Mouse (Mus musculus): ENCODE results near the gene Eipr1.
"Not testable (repeated sequence)": the region's sequence is repeated elsewhere in the genome, so short reads cannot be mapped to it uniquely, and the experiment has no call there.

Eipr1 gene

DNA sequence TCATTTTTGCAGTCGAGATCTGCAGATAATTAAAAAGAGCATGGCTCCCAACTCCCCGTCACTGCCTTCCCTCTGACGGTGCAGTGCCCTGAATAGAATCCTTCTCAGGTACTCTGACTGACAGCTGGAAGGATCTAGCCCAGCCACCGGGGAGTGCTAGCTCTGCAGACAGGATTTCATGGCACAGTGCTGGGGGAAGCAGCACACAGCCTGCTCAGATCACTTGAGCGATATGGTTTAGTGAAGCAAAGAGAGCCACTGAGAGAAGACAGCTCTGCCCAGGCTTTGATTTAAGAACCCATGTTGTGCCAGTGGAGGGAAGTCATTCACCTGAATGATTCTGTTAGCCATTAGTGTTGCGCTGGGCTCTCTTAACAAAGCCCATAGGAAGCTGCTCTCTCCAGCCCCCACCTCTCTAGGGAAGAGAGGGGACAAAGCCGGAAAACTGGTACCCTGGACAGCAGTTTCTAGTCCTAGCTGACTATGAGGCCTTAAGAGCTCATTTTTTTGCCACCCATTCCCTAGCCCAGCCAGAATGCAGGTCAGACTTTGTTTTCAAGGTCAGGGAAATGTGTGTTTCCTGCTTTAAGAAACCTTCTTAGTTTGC lies 137.6 kb downstream of the Eipr1 start:
- DNase-seq (ENCODE audit: low spot score in 2 of 2): no peak

DNA sequence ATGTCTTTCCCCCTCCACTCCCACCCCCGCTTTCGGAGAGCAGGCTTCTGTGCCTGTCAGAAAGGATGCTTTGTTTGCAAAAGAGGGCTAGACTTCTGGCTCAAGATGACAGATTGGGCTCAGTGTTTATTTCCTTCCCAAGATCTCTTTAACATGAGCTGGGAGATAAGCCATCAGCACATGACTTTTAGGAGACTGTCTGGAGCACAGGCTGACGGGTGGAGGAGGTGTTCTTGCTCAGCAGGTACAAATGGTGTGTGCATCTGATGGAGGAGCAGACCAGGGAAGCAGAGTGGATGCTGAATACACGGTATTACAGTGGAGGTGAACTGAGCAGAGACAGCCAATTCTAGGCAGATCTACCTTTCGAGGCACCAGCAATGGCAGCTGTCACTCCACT lies 139.9 kb downstream of the Eipr1 start:
- DNase-seq (ENCODE audit: low spot score in 2 of 2): no peak

DNA sequence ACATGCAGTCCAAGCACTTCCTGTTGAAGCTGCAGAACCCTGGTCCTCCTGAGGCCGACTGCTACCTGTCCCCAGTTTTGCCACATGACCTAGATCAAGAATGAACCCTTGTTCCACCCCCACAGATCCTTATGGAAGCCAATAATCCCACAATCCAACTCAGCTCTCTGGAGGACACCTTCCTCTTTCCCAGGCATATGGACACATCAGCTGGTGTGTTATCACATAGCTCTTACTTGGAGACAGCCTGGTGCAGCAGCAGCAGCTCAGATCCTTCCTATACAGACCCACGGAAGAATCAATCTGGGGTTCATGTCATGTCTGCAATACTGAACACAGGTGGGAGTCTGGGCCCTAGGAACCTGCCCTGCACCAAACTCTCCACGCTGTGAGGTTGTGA lies 145.0 kb downstream of the Eipr1 start:
- DNase-seq (ENCODE audit: low spot score in 2 of 2): no peak

DNA sequence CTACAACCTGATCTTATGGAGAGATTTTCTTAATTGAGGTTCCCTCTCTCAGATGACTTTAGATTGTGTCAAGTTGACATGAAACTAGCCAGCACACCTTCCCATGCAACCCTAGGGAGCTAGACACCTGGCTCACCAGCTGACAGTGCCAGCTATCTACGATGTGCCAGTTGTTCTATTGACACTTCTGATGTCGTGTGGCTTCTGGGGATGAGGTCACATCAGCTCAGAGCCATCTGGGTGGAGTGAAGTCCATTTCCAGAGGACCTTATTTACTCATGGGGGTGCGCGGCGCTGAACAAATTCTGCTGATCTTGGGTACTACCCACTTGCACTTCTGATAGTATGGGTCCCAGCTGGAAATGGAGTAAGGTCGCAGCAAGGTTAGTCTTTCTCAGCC lies 146.7 kb downstream of the Eipr1 start:
- no peak for DNase-seq (ENCODE audit: low spot score in 2 of 2)

DNA sequence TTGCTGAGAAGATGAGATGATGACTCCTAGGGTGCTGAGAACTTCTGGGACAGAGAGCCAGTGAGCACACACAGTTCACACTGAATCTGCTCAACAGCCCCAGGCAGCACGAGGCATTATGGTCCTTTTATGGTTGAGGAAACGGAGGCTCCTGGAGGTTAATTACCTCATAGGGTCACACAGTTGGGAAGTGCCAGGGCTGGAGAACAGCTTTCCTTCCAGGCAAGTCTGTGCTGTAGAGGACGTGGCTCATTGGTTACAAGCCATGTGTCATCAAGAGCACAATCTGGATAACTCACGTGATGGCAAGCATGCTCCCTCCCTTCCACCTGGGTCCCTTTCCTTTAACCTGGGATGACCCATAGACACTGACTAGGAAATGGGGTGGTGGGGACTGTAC lies 148.1 kb downstream of the Eipr1 start:
- DNase-seq (ENCODE audit: low spot score in 2 of 2): no peak

DNA sequence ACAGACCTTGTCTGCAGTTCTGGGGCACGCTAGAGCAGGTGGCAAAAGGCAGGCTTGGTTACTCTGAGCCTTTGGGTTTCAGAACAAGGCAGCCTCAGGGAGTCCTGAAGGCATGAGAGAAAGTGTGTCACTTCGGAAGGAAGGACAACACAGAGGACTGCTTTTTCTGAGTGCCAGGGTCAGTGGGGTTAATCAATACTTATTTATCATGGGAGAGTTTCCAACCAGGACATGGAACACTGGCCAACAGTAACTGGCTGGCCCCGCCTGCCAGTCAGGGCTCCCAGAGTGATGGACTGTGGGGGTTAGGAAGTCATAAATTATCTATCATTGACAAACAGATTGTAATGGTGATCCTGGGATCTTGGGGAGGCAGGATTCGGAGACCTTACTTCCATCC lies 148.7 kb downstream of the Eipr1 start:
- DNase-seq (ENCODE audit: low spot score in 2 of 2): no peak

DNA sequence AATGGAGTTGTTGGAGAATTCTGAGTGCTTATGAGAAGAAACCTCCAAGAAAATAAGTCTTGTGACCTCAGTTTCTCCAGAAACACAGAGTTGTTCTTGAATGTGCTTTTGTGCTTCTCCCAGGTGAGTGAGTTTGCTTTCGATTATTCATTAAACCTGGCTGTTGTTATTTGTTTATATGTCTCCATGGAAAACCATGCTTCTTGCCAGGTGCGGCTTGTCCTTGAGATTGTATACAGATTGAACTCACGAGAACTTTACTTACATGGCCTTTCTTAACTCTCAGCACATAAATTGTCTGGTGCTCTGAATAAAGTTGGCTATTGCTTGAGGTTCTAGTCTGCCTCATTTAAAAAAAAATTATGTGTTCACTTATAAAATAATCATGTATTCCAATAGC lies 150.5 kb downstream of the Eipr1 start:
- DNase-seq (ENCODE audit: low spot score in 2 of 2): no peak

DNA sequence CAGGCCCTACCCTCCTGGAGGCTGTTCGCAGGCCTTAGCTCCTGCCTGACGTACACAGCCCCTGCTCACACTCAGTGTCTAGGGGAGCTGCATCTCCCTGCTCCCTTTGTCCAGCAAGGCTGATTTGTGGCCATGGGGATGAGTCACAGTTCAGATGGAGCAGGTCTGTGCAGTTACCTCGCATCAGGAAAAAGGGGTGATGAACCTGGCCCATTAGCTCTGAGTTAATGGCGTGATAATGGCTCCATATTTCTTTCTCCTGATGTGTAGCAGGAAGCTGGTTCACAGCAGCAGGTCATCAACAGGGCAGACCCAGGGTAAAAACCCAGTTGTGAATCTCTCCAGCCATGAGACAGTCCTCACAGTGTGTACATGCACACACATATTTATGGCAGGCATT lies 151.5 kb downstream of the Eipr1 start:
- no peak for DNase-seq (ENCODE audit: low spot score in 2 of 2)

DNA sequence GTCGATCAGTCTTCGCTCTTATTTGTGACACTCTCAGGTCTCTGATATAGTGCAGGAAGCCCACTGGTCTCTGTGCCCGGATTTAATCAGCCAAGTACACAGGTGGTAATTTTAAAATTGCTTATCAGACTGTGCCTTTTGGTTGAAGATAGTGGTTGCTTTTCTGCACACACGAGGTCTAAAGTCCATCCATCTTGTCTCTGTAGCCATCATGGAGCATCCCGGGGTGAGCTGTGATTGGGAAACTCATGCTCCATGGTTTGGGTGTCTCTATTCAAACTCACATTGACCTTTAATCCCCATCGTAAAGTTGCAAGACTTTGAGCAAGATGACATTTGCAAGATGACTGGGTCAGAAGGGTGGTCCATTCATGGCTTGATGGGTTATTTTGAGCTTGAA lies 153.9 kb downstream of the Eipr1 start:
- DNase-seq (ENCODE audit: low spot score in 2 of 2): no peak

DNA sequence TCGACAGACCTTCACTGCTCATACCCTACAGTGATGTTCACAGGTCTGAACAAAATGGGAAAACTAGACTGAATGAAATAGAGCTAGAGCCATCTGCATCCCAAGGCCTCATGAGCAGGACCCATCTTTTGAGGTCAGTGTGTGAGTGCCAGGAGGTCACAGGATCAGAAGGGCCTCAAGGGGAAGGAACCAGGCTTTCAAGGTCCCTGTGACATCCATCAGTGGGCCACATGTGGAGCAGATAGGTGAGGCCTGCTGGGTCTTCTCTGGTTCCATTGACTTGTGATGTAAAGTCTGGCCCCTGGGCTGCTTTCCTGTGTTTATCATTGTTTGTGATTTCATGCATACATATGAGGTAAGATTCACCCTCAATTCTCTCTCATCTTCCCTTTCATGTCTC lies 154.4 kb downstream of the Eipr1 start:
- no peak for DNase-seq (ENCODE audit: low spot score in 2 of 2)

DNA sequence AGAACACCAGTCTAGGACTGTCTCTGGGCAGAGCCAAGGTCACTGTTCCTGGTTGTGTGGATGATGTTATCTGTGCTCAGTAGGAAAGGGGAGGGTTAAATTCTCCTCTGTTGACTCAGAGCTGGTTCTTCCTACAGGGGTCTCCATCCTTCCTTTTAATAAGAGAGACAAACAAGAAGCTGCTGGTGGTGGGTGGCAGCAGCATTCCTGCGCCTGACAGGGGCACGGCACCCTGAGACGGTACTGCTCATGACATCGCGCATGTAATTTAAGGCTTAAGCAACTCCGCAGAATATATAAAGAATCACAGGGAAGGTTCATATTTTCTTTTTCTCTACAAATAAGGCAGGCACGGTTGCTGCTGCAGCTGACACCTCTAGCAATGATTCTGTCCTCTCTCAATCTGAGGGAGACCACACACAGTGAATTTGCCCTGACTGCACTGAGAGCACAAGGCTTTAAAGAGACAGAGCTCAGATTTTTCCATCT lies 155.2 kb downstream of the Eipr1 start:
- no peak for DNase-seq (ENCODE audit: low spot score in 2 of 2)

DNA sequence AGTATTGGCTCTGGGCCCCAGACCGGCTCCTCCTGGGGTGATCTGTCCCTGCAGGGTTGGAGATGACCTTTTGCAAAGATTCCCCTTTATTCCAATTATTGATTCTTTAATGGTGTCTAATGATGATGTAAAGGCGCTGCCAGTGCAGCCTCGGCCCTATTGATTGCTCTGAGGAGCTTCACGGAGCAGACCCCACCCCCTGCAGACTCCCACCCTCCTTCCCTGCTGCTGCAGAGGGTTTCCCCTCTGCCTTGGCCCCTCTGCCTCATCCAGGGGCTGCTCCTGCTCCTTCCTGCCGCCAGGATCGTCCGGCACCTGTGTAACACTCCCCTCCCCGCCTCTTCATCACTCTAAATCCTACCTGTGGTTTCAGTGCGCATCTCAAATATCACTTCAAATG lies 156.2 kb downstream of the Eipr1 start:
- DNase-seq (ENCODE audit: low spot score in 2 of 2): no peak

DNA sequence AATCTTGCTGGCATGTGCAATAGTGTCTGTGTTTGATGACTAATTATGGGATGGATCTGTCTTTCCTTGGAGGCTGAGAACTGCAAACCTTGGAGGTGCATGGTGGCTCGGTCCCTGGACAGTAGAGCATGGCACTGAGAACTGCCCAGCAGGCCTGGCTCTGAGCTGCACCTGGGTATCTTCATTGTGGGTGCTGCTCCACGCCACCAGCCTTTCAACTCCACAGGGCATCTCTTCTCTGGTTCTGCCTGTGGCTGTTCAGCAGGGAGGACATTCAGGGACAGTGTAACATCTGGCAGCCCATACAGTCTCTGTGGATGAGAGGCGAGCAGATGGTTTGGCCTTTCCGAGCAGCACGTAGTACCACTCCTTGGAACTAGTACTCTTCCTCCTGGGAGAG lies 158.2 kb downstream of the Eipr1 start:
- no peak for DNase-seq (ENCODE audit: low spot score in 2 of 2)

DNA sequence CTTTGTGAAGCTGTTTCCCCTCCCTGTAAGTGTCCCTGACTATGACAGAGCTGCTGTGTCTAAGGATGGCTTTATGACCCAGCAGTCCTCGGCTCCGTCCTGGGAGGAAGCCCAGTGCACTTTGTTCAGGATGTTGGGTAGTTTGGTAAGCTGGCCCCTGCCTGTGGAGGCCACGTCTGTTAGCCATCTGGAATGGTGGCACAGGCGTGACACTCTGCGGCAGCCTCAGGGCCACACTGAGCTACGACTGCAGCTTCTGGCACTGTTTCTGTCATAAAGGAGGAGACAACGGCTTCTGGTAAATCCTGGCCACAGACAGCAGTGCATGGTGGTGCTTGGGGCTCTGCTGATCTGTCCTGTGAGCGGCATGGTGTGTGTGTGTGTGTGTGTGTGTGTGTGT lies 159.0 kb downstream of the Eipr1 start:
- DNase-seq (ENCODE audit: low spot score in 2 of 2): no peak

DNA sequence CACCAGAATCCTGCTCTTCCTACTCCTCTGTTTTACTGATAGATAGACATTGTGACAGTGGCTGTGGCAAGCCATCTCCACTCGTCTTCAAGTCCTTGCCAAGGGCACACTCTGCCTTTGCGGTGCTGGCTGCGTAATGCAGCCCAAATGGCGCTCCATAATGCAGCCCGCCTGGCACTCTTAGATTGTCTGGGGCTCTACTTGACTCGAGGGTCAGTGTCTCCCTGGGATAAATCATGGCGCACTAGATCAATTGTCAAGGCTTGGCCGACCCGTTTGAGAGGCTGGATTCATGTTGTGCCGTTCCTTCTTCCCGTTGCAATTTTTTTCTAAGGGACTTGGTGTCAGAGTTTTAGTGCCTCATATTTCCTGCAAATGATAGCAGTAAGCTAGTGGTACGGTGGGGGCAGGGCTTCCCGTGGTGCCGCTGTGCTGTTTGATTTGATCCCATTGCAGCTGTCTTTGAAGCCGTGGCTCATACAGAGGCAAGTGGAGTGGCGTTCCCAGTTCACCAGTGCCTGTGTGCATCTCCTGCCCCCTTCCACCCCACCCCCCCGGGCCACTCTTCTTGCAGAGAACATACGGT lies 160.8 kb downstream of the Eipr1 start:
- DNase-seq (ENCODE audit: low spot score in 2 of 2): no peak

DNA sequence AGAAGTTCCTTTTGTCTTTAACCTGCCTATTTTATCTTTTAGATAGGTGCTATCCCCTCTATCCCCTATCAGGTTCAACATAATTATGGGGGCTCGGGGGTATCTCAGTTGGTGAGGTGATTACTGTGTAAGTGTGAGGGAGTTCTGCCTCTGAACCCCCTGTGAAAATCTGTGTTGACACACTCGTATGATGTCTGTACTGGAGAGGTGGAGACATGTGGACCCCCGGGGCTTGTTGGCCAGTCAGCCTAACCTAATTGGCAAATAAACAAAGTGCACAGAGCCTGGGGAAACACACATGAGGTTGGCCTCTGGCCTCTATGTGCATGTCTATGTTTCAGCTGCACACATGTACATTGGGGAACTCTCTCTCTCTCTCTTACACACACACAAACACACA lies 161.5 kb downstream of the Eipr1 start:
- DNase-seq (ENCODE audit: low spot score in 2 of 2): no peak

DNA sequence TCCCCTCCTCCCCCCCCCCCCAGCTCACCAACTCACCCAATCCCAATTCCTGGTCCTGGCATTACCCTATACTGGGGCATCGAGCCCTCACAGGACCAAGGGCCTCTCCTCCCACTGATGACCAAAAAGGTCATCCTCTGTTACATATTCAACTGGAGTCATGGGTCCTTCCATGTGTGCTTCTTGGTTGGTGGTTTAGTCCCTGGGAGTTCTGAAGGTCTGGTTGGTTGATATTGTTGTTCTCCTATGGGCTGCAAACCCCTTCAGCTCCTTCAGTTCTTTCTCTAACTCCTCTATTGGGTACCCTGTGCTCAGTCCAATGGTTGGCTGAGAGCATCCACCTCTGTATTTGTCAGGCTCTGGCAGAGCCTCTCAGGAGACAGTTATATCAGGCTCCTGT lies 162.5 kb downstream of the Eipr1 start:
- DNase-seq (ENCODE audit: low spot score in 2 of 2): not testable (repeated sequence)

All from frontal cortex, postnatal 14 days (tissue).